Mouse (Mus musculus) liver, embryonic 11.5 days (tissue): Measurements from ENCODE around the gene Ttc41. TPM values are rescaled to one million over a fixed set of nuclear protein-coding genes. Genes with fewer than 3 reads are reported as not detected.

ENCODE experiments used
- ATAC-seq: fragments of 200-750 bp; cut with Nextera tagmentation; replicated peaks from 2 replicates; pipeline ENCODE4 v1.8.0; 2017; ENCODE audit warnings: moderate number of reproducible peaks, mild to moderate bottlenecking, moderate TSS enrichment, moderate library complexity; ENCODE audit not compliant: low FRiP score
- DNase-seq: peaks from one replicate; pipeline ENCODE4 v3.0.0-alpha.2; 2017; ENCODE audit warnings: low spot score
- H3K27ac ChIP-seq: fragments of 300-500 bp; sonication (generic); 2 replicates; pipeline ENCODE4 v1.5.1; 2014; ENCODE audit warnings: mild to moderate bottlenecking, low read depth, low read length, control low read depth
- H3K27me3 ChIP-seq: fragments of 300-500 bp; sonication (generic); replicated peaks from 2 replicates; pipeline ENCODE4 v1.6.1; 2014; ENCODE audit warnings: low read length, mixed read lengths; ENCODE audit not compliant: control insufficient read depth, insufficient read depth
- H3K36me3 ChIP-seq: fragments of 300-500 bp; sonication (generic); 2 replicates; pipeline ENCODE4 v1.6.1; 2014; ENCODE audit warnings: mild to moderate bottlenecking, low read length, moderate library complexity, mixed read lengths; ENCODE audit not compliant: control insufficient read depth, insufficient read depth
- H3K4me1 ChIP-seq: fragments of 300-500 bp; sonication (generic); replicated peaks from 2 replicates; pipeline ENCODE4 v1.6.1; 2014; ENCODE audit warnings: low read length, mixed read lengths; ENCODE audit not compliant: control insufficient read depth, insufficient read depth
- H3K4me2 ChIP-seq: fragments of 300-500 bp; sonication (generic); 2 replicates; pipeline ENCODE4 v1.6.1; 2014; ENCODE audit warnings: mild to moderate bottlenecking, control low read depth, moderate library complexity
- H3K4me3 ChIP-seq: fragments of 300-500 bp; sonication (generic); 2 replicates; pipeline ENCODE4 v1.5.1; 2014; ENCODE audit warnings: low read depth, low read length, control low read depth
- H3K9ac ChIP-seq: fragments of 300-500 bp; sonication (generic); 2 replicates; pipeline ENCODE4 v1.6.1; 2014; ENCODE audit warnings: low read depth, low read length, control low read depth
- H3K9me3 ChIP-seq: fragments of 300-500 bp; sonication (generic); 2 replicates; pipeline ENCODE4 v1.6.1; 2016; ENCODE audit warnings: low read length, inconsistent platforms, mixed read lengths; ENCODE audit not compliant: control insufficient read depth
- WGBS: fragments of 180-500 bp; shearing (Covaris S2); extraction: QIAGEN DNeasy Blood & Tissue Kit; methylation state at CpG from one replicate; pipeline ENCODE4 v1.1.7; 2014; 5-methylcytosine and 5-hydroxymethylcytosine counted together
- polyA plus RNA-seq: library from polyadenylated mRNA; unstranded; fragments of >200 nt; fragmentation: Nextera tagmentation; extraction: Ambion mirVana; gene quantifications from 2 replicates; pipeline ENCODE4 v1.2.1, GENCODE M21; 2014

The Ttc41 gene
- polyA plus RNA-seq, 1 experiment from 2014 or later, result 1.2 TPM

- 88% methylated on average over 9 of the region's 9 CpGs for WGBS
- ATAC-seq, result no peak
- H3K27ac ChIP-seq, result no peak overlapping the region
- no peak overlapping the region for H3K4me3 ChIP-seq
- H3K27me3 ChIP-seq, result no peaks in the 10 kb centered on the region
- H3K9ac ChIP-seq, result no peak overlapping the region
- H3K36me3 ChIP-seq, result no peaks in the 10 kb centered on the region
- H3K9me3 ChIP-seq, result no peaks in the 10 kb centered on the region
- H3K4me1 ChIP-seq, result no peaks in the 10 kb centered on the region
- DNase-seq, result no peak
- H3K4me2 ChIP-seq, result no peak overlapping the region
These were observed 89.4 kb downstream of the Ttc41 start for GRCm38 (mm10) chr10:86794794-86795535.

- H3K27ac ChIP-seq, result no peak overlapping the region
- no peaks in the 10 kb centered on the region for H3K4me1 ChIP-seq
- WGBS, result 89% methylated on average over 5 of the region's 5 CpGs
- no peak overlapping the region for H3K9ac ChIP-seq
- no peaks in the 10 kb centered on the region for H3K9me3 ChIP-seq
- DNase-seq (no peak), ATAC-seq (no peak)
- H3K36me3 ChIP-seq, result no peaks in the 10 kb centered on the region
- no peaks in the 10 kb centered on the region for H3K27me3 ChIP-seq
- H3K4me3 ChIP-seq, result no peak overlapping the region
- H3K4me2 ChIP-seq, result no peak overlapping the region
These were observed 90.6 kb downstream of the Ttc41 start for GRCm38 (mm10) chr10:86796073-86796741.

GRCm38 (mm10) chr10:86807362-86807761 lies 101.8 kb downstream of the Ttc41 start:
- no peaks in the 10 kb centered on the region for H3K4me1 ChIP-seq
- H3K27me3 ChIP-seq, result no peaks in the 10 kb centered on the region
- H3K9ac ChIP-seq, result no peak overlapping the region
- H3K4me3 ChIP-seq, result no peak overlapping the region
- H3K4me2 ChIP-seq, result no peak overlapping the region
- WGBS, result 76% methylated on average over 1 of the region's 1 CpGs
- no peak for DNase-seq
- ATAC-seq, result no peak
- no peak overlapping the region for H3K27ac ChIP-seq
- H3K9me3 ChIP-seq, result no peaks in the 10 kb centered on the region
- no peaks in the 10 kb centered on the region for H3K36me3 ChIP-seq

GRCm38 (mm10) chr10:86808013-86808758 lies 102.6 kb downstream of the Ttc41 start:
- WGBS, result 88% methylated on average over 15 of the region's 15 CpGs
- Histone ChIP-seq H3K9me3 (no peaks in the 10 kb centered on the region), H3K27me3 (no peaks in the 10 kb centered on the region), H3K4me1 (no peaks in the 10 kb centered on the region), H3K4me3 (no peak overlapping the region), H3K36me3 (no peaks in the 10 kb centered on the region), H3K9ac (no peak overlapping the region), H3K4me2 (no peak overlapping the region), H3K27ac (no peak overlapping the region)
- DNase-seq (no peak), ATAC-seq (no peak)

- H3K9me3 ChIP-seq, result no peaks in the 10 kb centered on the region
- no peak overlapping the region for H3K27ac ChIP-seq
- H3K4me1 ChIP-seq, result no peaks in the 10 kb centered on the region
- H3K36me3 ChIP-seq, result no peaks in the 10 kb centered on the region
- H3K4me3 ChIP-seq, result no peak overlapping the region
- no peak overlapping the region for H3K4me2 ChIP-seq
- WGBS, result 93% methylated on average over 9 of the region's 9 CpGs
- DNase-seq, result no peak
- no peak overlapping the region for H3K9ac ChIP-seq
- H3K27me3 ChIP-seq, result no peaks in the 10 kb centered on the region
- ATAC-seq, result no peak
These were observed 104.4 kb downstream of the Ttc41 start for GRCm38 (mm10) chr10:86810000-86810399.

GRCm38 (mm10) chr10:86810612-86811011 lies 105.0 kb downstream of the Ttc41 start:
- no peaks in the 10 kb centered on the region for H3K27me3 ChIP-seq
- no peak overlapping the region for H3K4me3 ChIP-seq
- no peaks in the 10 kb centered on the region for H3K9me3 ChIP-seq
- WGBS, result 89% methylated on average over 5 of the region's 5 CpGs
- DNase-seq (no peak), ATAC-seq (no peak)
- H3K4me1 ChIP-seq, result no peaks in the 10 kb centered on the region
- H3K27ac ChIP-seq, result no peak overlapping the region
- H3K9ac ChIP-seq, result no peak overlapping the region
- H3K4me2 ChIP-seq, result no peak overlapping the region
- H3K36me3 ChIP-seq, result no peaks in the 10 kb centered on the region

GRCm38 (mm10) chr10:86814292-86815131 lies 108.9 kb downstream of the Ttc41 start:
- no peak overlapping the region for H3K4me3 ChIP-seq
- H3K4me1 ChIP-seq, result peaks cover 7% of the 10 kb centered on the region
- H3K36me3 ChIP-seq, result no peaks in the 10 kb centered on the region
- no peak overlapping the region for H3K4me2 ChIP-seq
- ATAC-seq (no peak), DNase-seq (no peak)
- no peaks in the 10 kb centered on the region for H3K9me3 ChIP-seq
- H3K27me3 ChIP-seq, result no peaks in the 10 kb centered on the region
- H3K9ac ChIP-seq, result no peak overlapping the region
- 75% methylated on average over 19 of the region's 19 CpGs for WGBS
- no peak overlapping the region for H3K27ac ChIP-seq

- H3K4me2 ChIP-seq, result no peak overlapping the region
- H3K27me3 ChIP-seq, result no peaks in the 10 kb centered on the region
- no peak overlapping the region for H3K27ac ChIP-seq
- H3K36me3 ChIP-seq, result no peaks in the 10 kb centered on the region
- no peak overlapping the region for H3K9ac ChIP-seq
- DNase-seq (no peak), ATAC-seq (no peak)
- no peak overlapping the region for H3K4me3 ChIP-seq
- 65% methylated on average over 7 of the region's 7 CpGs for WGBS
- H3K4me1 ChIP-seq, result peaks cover 7% of the 10 kb centered on the region
- no peaks in the 10 kb centered on the region for H3K9me3 ChIP-seq
These were observed 109.5 kb downstream of the Ttc41 start for GRCm38 (mm10) chr10:86815133-86815532.
